Mouse (Mus musculus) cerebellum, adult 2 months (tissue): ENCODE results near the gene Gfy.

Experiments used
- CTCF ChIP-seq: fragments of 200-500 bp; IDR thresholded peaks from 2 replicates; pipeline ENCODE4 v1.5.1; 2011; ENCODE audit warnings: low read depth, mild to moderate bottlenecking, control low read depth, low read length, moderate library complexity, borderline replicate concordance; ENCODE audit not compliant: insufficient read depth
- POLR2A ChIP-seq: fragments of 200-500 bp; IDR thresholded peaks from 2 replicates; pipeline ENCODE4 v1.6.1; 2011; ENCODE audit warnings: low read length, control low read depth, borderline replicate concordance; ENCODE audit not compliant: insufficient read depth

GRCm38 (mm10) chr7:45212356-45212755, 33.0 kb upstream of the Gfy start:
- TF ChIP-seq CTCF (no peak), POLR2A (no peak)
